Mouse (Mus musculus) limb, embryonic 10.5 days (tissue): ENCODE results near the gene Map7d2. TPM values are rescaled to one million over a fixed set of nuclear protein-coding genes. Genes with fewer than 3 reads are reported as not detected.

Experiments
- DNase-seq: peaks from one replicate; pipeline ENCODE4 v3.0.0-alpha.2; 2017; ENCODE audit warnings: low spot score
- H3K27ac ChIP-seq: fragments of 300-500 bp; sonication (generic); 2 replicates; pipeline ENCODE4 v1.5.1; 2016; ENCODE audit warnings: mild to moderate bottlenecking
- H3K27me3 ChIP-seq: fragments of 300-500 bp; sonication (generic); 2 replicates; pipeline ENCODE4 v1.6.1; 2016; ENCODE audit warnings: low read depth, mild to moderate bottlenecking; ENCODE audit not compliant: poor library complexity, severe bottlenecking
- H3K36me3 ChIP-seq: fragments of 300-500 bp; sonication (generic); 2 replicates; pipeline ENCODE4 v1.6.1; 2016; ENCODE audit warnings: mild to moderate bottlenecking, moderate library complexity
- H3K4me1 ChIP-seq: fragments of 300-500 bp; sonication (generic); 2 replicates; pipeline ENCODE4 v1.6.1; 2016
- H3K4me3 ChIP-seq: fragments of 300-500 bp; sonication (generic); 2 replicates; pipeline ENCODE4 v1.5.1; 2016; ENCODE audit warnings: mild to moderate bottlenecking, moderate library complexity
- H3K9me3 ChIP-seq: fragments of 300-500 bp; sonication (generic); replicated peaks from 2 replicates; pipeline ENCODE4 v1.6.1; 2016; ENCODE audit warnings: mild to moderate bottlenecking
- WGBS: fragments of 180-500 bp; shearing (Covaris S2); methylation state at CpG from one replicate; pipeline ENCODE4 v1.1.7; 2016; 5-methylcytosine and 5-hydroxymethylcytosine counted together
- polyA plus RNA-seq: library from polyadenylated mRNA; unstranded; fragments of >200 nt; fragmentation: Nextera tagmentation; extraction: Ambion mirVana; gene quantifications from 2 replicates; pipeline ENCODE4 v1.2.1, GENCODE M21; 2016

The Map7d2 gene
- polyA plus RNA-seq, 1 experiment from 2014 or later = 1.7 TPM

DNA sequence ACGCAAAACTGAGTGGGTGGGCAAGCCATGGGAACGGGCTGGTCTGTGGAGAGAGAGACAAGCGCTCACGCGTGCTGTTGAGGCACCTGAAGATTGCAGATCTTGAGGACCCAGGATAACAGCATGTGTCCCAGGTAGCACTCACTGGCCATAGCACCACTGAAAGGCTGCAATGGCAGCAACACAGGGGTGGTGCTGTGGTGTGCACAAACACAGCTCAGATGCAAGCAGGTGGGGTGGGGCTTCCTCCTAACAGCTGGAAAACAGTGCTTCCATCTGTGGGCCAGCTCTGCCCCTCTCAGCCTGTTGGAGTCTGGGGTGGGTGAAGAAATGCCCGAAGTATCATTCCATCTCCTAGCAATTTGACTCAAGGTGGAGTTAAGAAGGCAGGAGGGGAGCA, 112.0 kb downstream of the Map7d2 start, which contains the start of gene Bclaf3:
TSS of gene Bclaf3 (plus strand) at position 301 of the 400 bp plus-strand sequence.
- Histone ChIP-seq H3K27me3 (peaks cover 69% of the 10 kb centered on the region), H3K4me1 (no peaks in the 10 kb centered on the region), H3K27ac (no peak within 1 kb of the TSS), H3K9me3 (no peaks in the 10 kb centered on the region), H3K36me3 (no peaks in the 10 kb centered on the region), H3K4me3 (no peak within 1 kb of the TSS)
- DNase-seq = no peak
- WGBS = 78% methylated on average over 6 of the region's 6 CpGs

DNA sequence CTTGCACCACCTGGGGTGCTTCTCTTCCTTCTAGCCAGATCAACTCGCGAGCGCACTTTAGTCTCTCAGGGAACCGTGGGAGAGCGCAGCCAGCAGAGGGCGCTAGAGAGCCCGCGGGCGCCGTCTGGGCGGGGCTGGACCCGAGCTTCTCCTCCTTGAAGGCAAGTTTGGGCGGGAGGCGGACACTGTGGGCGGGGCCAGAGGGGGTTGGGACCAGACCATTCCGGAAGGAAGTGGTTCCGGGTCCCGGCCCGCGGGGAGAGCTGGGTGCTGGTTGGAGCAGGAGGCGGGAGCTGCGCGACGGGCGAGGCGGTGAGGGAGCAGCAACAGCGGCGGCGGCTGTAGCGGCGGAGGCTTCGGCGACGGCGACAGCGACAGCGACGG, 118.0 kb downstream of the Map7d2 start:
- Histone ChIP-seq H3K27ac (peak overlapping the region; percentile 86), H3K4me3 (peak overlapping the region; percentile 67), H3K27me3 (peaks cover 65% of the 10 kb centered on the region), H3K9me3 (no peaks in the 10 kb centered on the region), H3K36me3 (no peaks in the 10 kb centered on the region), H3K4me1 (0 out of 2 replicates have a peak, but pooled peaks cover 2% of the 10 kb centered on the region)
- DNase-seq = peak; percentile 95
- WGBS = 9% methylated on average over 31 of the region's 38 CpGs

DNA sequence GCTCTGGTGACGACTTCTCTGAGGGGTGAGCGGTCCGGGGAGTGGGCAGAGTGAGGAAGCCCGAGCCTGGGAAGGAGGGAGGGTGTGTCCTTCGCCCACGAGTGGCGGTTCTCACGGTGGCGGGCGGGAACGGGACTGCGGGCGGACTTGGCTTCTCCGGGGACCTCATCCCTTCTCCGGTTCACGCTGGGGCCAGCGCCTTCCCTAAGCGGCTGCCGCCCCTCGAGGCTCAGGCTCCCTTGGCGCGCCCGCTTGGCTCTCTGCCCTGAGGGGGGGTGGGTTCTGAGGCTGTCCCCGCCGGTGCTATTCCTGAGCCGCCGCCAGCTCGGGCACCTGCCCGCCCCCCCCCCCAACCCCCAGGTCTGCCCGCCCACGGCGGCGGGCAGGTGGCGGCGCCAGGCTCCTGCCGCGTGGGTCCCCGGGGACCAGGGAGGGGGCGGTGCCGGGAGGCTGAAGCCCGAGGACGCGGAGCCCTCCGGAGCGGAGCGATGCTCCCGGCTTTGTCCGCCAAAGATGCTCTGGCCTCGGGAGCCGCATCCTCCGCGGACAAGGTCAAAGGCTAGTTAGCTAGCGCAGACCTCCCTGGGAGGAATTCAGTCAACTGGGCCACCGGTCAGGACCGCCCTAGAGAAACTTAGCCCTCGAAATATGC, 118.6 kb downstream of the Map7d2 start:
- Histone ChIP-seq H3K4me1 (0 out of 2 replicates have a peak, but pooled peaks cover 2% of the 10 kb centered on the region), H3K9me3 (no peaks in the 10 kb centered on the region), H3K27me3 (peaks cover 63% of the 10 kb centered on the region), H3K27ac (peak overlapping the region; percentile 86), H3K4me3 (peak overlapping the region; percentile 67), H3K36me3 (no peaks in the 10 kb centered on the region)
- 19% methylated on average over 31 of the region's 56 CpGs for WGBS
- peak; percentile 51 for DNase-seq

GRCm38 (mm10) chrX:159541936-159542335, 127.6 kb downstream of the Map7d2 start:
- 92% methylated on average over 18 of the region's 18 CpGs for WGBS
- Histone ChIP-seq H3K27ac (no peak overlapping the region), H3K9me3 (no peaks in the 10 kb centered on the region), H3K4me3 (no peak overlapping the region), H3K27me3 (peaks cover 63% of the 10 kb centered on the region), H3K36me3 (peaks cover 10% of the 10 kb centered on the region), H3K4me1 (no peaks in the 10 kb centered on the region)
- no peak for DNase-seq

GRCm38 (mm10) chrX:159547093-159547492, 132.7 kb downstream of the Map7d2 start:
- peaks cover 15% of the 10 kb centered on the region for H3K36me3 ChIP-seq
- WGBS = 91% methylated on average over 5 of the region's 5 CpGs
- no peak overlapping the region for H3K4me3 ChIP-seq
- H3K4me1 ChIP-seq = no peaks in the 10 kb centered on the region
- no peak for DNase-seq
- H3K9me3 ChIP-seq = no peaks in the 10 kb centered on the region
- H3K27ac ChIP-seq = no peak overlapping the region
- H3K27me3 ChIP-seq = peaks cover 65% of the 10 kb centered on the region

Other genes with a start within 250 kb of the Map7d2 start
- 5.8 and 6.5 TPM in 2 replicates for gene Rps6ka3, start 204.3 kb upstream of the Map7d2 start, polyA plus RNA-seq
- gene Eif1ax, start 42.4 kb upstream of the Map7d2 start, polyA plus RNA-seq = 143 and 162 TPM in 2 replicates
- gene Bclaf3, start 112.1 kb downstream of the Map7d2 start, polyA plus RNA-seq = 16.6 and 20.8 TPM in 2 replicates
- gene Sh3kbp1, start 212.7 kb downstream of the Map7d2 start, polyA plus RNA-seq = 19.1 and 22.0 TPM in 2 replicates